Mouse (Mus musculus) layer of hippocampus, postnatal 14 days (tissue): Measurements from ENCODE around the gene Minos1. TPM values are rescaled to one million over a fixed set of nuclear protein-coding genes. Genes with fewer than 3 reads are reported as not detected.

Experiments used
- DNase-seq, 2 experiments: peaks; one replicate each; pipeline ENCODE4 v3.0.0; 2021 to 2022; ENCODE audit warnings: low spot score in 2 of 2, mixed read lengths in 1 of 2
- total RNA-seq, 2 experiments: library from RNA; stranded (reverse); gene quantifications; 2 replicates each; pipeline ENCODE4 v1.2.3; 2021

Gene Minos1
- total RNA-seq, 2 experiments from 2014 or later, result 212 to 218 TPM

- DNase-seq, result no peak
These were observed 14.2 kb upstream of the Minos1 start for GRCm38 (mm10) chr4:139145156-139145555.

DNA sequence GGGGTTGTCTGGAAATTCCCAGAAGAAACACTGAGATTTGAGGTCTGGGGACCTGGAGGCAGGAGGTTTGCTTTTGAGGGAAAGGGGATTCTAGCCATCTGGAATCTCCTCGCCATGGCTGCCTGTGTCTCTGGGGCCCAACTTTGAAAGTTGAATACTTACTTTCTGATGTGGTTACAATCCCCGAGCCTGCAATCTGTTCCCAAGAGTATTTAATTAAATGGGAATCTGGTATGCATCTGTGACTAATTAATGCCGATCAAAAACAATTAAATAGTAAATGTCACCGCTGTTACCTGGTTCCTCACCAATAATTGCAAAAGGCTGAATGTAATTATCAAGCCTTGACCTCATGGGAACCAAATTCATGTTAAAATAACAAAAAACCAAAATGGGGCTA lies 13.7 kb upstream of the Minos1 start:
- DNase-seq, result no peak

- peak in 1 of 2 experiments; percentile 3 for DNase-seq
These were observed 12.1 kb upstream of the Minos1 start for GRCm38 (mm10) chr4:139142985-139143384.

DNA sequence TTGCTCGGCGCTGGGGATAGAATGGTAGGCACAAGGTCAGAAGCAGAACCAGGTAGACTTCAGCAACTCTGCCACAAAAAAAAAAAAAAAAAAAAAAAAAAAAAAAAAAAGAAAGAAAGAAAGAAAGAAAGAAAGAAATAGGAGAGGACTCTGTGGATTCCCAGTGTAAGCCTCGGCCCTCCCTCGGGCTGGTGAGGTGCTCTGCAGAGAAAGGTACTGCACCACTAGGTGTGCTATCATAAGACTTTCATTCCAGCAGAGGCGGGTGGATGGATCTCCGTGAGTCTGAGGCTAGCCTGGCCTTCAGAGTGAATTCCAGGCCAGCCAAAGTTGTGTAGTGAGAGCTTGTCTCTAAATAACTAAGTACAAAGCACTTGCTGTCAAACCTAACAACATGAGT lies 10.9 kb upstream of the Minos1 start:
- no peak for DNase-seq

GRCm38 (mm10) chr4:139140267-139140666 lies 9.4 kb upstream of the Minos1 start:
- no peak for DNase-seq

DNA sequence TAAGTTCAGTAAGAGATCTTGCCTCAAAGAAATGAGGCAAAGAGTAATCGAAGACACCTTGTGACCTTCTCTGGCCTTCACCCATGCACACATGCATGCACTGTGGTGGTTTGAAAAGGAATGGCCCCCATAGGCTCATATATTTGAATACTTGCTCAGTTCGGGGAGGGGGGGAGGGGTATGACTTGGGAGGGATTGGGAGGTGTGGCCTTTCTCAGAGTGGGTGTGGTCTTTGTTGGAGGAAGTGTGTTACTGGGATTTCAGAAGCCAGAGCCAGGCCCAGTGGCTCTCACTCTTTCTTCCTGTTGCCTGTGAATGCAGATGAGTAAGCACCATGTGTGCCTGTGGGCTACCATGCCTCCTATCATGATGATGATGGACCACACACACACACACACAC lies 5.1 kb upstream of the Minos1 start:
- DNase-seq, result no peak

DNA sequence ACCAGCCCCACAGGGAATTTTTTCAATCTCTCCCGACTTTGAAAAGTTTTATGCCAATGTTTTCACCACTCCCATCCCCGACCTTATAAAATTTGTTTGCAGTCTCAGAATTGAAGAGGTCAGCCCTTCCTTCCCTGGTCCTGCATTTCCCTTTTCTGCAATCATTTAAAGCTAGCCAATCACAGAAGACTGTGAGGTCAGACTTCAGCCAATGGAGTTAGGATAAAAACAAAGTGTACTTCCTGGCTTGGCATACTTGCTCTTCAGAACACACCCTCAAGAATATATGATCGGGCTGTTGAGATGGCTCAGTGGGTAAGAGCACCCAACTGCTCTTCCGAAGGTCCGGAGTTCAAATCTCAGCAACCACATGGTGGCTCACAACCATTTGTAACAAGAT lies 2.2 kb upstream of the Minos1 start:
- no peak for DNase-seq

DNA sequence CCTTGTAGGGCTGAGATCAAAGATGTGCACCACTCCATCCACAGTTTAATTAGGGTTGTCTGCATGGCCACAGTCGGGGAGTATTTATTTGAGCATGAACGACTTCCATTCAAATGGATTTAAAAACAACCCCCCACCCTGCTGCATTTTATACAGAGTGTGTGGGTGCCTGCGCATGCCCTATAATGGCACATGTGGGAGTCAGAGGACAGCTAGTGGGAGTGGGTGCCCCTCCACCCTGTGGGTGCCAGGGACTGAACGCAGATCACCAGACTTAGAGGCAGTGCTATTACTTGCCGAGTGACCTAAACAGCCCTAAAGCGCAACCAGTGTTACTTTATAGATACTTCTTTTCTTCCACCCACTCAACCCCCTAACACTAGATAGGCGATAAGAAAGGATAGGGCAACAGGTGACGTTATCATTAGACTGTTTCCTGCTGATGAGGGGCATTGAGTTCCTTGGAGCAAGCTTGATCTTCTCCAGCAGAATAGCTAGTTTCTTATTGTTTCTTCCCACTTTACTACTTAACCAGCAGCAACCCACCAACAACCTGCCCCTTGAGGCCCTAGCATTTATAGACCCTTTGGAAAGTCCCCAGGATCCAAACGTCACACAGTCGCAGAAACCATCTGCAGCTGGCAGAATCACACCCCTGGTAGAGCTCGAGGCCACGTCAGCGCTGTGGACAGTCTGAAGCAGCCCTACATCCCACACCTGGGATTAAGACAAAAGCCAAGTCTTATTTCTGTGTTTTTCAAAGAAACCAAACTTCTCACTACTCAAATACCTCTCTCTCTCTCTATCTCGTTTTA lies 1.2 kb upstream of the Minos1 start:
- DNase-seq, result no peak

DNA sequence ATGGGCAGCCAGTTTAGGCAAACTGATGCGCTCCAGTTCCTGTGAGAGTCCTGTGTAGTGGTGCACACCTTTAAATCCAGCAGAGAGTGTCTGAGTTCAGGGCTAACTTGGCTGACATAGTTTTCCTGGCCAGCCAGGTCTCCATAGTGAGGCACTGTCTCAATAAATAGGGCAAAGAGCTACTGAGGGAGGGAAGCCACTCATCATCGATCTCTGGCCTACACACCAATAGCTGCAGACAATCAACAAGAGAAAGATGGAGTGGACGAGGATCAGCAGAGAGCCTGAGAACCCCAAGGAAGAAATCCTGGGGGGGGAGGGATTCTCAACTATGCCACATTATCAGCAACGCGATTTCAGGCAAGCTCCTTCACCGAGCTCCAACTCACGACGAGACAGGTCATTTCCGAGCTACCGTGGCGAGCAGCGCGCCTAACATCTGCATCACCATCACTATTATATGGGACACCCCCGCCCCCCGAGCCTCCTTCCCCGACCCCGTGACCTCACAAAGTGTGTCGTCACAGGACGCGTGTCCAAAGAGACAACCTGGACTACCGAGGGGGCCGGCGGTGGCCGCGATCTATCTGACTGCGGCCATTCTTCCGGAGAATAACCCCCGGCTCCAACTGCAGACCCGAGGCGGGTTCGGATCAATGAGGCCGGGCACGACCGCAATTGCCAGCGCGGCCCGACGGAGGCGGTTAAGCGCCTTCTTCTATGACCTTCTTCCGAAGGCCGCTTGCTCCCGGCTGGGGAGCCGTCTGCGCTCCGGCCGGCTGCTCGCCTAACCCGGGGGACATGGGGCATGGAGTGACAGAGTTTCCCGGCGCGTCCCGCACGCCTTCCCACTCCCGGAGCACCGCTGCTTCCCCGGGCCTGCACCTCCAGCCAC lies 860 bp downstream of the Minos1 start:
- peak; percentile 14 to 19 for DNase-seq

DNA sequence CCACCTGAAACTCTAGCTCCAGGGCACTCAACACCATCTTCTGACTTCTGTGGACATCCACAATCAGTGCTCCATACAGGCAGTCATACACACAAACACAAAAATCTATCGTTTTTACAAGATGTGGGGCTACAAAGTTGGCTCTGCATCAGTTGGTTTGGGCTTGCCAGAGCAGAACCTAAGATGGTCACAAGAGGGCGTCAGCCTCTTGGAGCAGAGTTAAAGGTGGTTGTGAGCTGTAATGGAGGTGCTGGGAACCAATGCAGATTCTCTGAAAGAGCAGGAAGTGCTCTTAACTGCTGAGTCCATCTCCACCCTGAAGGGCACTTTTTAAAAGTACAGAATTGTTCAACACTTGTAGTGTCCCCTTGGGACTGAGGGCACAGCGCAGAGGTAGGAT lies 4.4 kb downstream of the Minos1 start:
- DNase-seq, result no peak

GRCm38 (mm10) chr4:139124940-139125339 lies 6.0 kb downstream of the Minos1 start:
- no peak for DNase-seq

- DNase-seq, result no peak
These were observed 8.4 kb downstream of the Minos1 start for GRCm38 (mm10) chr4:139122557-139122956.

DNA sequence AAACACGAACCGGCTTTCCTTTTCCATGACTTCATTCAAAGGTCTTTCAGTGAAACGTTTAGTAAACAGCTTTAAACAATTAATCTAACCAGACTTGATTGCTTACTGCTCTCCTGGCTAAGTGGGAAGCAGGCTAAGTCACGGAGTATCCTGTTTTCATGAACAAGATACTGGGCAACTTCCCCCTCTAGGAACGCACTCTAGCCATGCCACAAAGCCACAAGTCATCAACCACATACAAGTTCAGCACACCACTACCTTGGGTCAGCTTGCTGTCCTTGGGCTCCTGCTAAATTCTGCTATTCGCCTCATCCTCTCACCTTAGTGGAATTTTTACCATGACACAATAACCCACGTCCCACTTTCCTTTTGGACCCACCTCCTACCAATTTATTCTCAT lies 9.9 kb downstream of the Minos1 start:
- no peak for DNase-seq

DNA sequence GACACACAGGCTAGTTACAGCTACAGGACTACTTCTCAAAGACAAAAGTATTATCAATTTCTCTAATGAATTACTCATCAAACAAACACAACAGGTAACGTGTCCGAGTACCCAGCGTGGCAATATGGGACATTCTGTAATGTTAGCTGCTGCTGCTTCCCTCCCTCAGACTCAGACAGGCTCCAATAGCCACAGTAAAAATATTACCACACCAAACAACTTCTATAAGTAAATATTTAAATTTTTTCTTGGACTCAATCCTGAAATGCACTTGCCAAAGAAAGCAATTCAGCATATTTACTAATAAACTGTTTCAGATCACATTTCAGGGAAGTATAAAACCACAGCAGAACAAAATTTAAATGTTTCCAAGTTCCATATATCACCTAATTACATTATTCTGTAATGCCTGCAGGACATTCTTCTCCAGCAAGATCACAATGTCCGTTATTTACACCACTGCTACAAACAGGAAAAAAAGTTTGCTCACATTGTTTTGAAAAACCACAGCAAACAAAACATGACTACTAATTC lies 10.6 kb downstream of the Minos1 start:
- DNase-seq, result no peak

DNA sequence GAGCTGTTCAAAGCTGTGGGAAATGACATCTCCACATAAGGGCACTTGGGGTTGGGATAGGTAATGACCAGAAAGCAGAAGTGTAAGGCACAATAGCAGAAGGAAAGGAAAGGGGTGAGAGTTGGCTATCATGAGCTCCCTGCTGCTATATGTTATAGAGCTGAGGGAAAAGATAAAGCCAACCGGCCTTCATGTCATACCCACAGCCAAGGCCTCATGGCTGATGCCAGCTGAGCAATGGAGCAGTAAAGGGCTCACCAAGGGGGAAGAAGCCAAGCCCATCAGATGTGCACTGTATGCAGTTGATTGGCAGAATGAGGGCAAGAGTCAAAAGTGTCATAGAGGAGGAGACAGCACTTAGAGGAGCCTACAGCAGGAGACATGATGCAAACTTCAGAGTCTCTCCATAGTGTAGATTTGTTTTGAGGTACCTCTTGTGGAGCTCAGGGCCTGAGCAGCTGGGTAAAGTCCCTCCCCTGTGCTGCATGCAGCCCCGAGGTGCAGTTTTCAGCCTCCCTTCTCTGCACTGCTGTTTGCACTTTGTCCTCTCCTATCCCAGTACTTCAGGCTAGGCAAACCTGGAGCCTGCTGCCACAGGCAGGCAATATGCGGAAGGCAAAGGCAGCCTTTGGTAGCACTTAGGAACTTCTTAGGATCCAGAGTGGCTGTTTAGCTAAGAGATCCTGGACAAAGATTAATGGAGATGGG lies 14.4 kb downstream of the Minos1 start:
- DNase-seq, result no peak

GRCm38 (mm10) chr4:139115721-139116120 lies 15.2 kb downstream of the Minos1 start:
- DNase-seq, result no peak

DNA sequence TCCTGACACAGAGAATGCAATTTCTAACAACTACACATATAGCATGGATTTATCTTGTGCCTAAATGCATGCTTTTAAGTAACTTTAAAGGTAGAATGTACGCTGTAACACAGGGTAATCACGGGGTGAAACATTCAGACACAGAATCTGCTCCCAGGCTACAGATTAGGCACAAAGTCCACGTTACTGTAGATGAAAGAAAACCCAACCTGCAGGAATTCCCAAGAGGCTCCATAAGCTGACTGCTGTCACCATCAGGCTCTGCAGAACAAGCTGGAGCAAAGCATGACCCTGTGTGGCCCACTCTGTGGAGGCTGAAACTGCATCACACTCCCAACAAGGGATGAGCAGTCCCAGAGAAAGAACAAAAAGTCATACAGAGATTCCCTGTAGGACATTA lies 18.4 kb downstream of the Minos1 start:
- no peak for DNase-seq

DNA sequence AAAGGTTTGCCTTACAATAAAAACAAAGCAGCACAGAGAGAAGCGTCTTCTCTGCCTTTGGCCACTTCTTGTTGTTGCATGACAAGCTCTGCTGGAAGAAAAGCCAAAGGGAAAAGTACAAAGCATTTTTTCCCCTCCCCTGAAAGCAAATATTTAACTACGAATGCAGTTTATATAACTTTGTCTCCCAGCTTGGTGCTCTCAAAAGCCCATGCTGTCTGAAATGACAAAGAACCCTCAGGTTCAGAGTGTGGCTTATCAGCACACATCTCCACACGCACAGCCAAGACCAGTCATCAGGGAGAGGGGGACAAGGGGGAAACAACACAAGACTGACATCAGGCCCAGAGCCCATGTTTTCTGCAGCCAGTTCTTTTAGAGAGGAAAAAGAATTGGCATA lies 19.5 kb downstream of the Minos1 start:
- DNase-seq, result no peak

DNA sequence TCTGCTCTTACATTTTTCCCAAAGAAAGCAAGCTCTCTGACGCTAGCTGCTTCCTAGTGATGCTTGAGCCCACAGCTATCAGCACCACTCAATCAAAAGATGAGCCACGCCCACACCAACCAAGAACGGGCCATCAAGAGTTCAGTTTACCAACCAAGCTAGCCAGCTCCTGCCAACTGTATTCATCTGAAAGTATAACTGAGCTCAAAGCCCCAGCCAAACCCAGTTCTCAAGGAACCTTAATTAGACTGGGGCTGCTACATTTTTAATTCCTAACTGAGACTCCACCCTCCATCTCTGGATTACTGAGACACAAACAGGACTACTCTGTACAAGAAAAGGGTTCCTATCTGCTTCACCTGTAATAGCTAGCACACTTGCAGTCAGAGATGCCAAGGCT lies 20.1 kb downstream of the Minos1 start:
- DNase-seq, result no peak

DNA sequence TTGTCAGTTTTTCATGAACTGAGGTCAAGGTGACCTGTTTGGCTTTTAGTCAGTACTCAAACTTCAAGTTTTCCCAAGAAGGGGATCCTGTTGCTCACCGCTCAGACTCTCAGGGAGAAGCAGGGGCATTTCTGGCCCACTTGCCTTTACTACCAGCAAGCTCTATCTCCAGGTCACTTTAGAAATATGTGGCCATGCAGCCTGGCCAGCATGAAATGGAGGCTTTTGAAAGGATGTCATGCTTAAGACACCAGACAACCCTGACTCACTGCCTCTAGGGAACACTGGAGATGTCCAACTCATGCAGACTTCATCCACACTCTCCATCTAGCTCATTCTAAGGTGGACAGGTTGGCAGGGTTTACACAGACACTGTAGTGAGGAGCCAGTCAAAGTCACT lies 25.5 kb downstream of the Minos1 start:
- no peak for DNase-seq

- no peak for DNase-seq
These were observed 29.4 kb downstream of the Minos1 start for GRCm38 (mm10) chr4:139101546-139101945.
